Mouse (Mus musculus): Measurements from ENCODE around the gene Ift22. TPM values are rescaled to one million over a fixed set of nuclear protein-coding genes. Genes with fewer than 3 reads are reported as not detected.

Ift22 gene
- polyA plus RNA-seq, 1 experiment from 2014 or later, result 106 TPM

- H3K36me3 ChIP-seq, result peaks cover 7% of the 10 kb centered on the region; the same call in 1 of the 2 replicates
- no peaks in the 10 kb centered on the region for H3K27me3 ChIP-seq
- no peak overlapping the region for H3K27ac ChIP-seq
- peaks cover 22% of the 10 kb centered on the region for H3K4me1 ChIP-seq
- 92% methylated on average over 4 of the region's 4 CpGs for WGBS
- H3K4me3 ChIP-seq, result no peak overlapping the region
- H3K4me2 ChIP-seq (replicated peaks), result no peak overlapping the region
- H3K9ac ChIP-seq, result no peak overlapping the region
- ATAC-seq (ENCODE audit: low FRiP score), result no peak
- H3K9me3 ChIP-seq (replicated peaks), result no peaks in the 10 kb centered on the region
Observed at GRCm38 (mm10) chr5:136955622-136956021, 47.7 kb downstream of the Ift22 start.

- no peak overlapping the region for H3K4me2 ChIP-seq (replicated peaks)
- no peak overlapping the region for H3K9ac ChIP-seq
- no peak for ATAC-seq (ENCODE audit: low FRiP score)
- WGBS, result 89% methylated on average over 1 of the region's 1 CpGs
- H3K4me3 ChIP-seq, result no peak overlapping the region
- peaks cover 32% of the 10 kb centered on the region for H3K4me1 ChIP-seq
- no peak overlapping the region for H3K27ac ChIP-seq
- peaks cover 7% of the 10 kb centered on the region; the same call in 1 of the 2 replicates for H3K36me3 ChIP-seq
- H3K27me3 ChIP-seq, result no peaks in the 10 kb centered on the region
- no peaks in the 10 kb centered on the region for H3K9me3 ChIP-seq (replicated peaks)
Observed at GRCm38 (mm10) chr5:136957250-136957649, 49.3 kb downstream of the Ift22 start.

GRCm38 (mm10) chr5:136958991-136959605 lies 51.1 kb downstream of the Ift22 start:
- no peaks in the 10 kb centered on the region for H3K9me3 ChIP-seq (replicated peaks)
- no peak for ATAC-seq (ENCODE audit: low FRiP score)
- H3K27me3 ChIP-seq, result no peaks in the 10 kb centered on the region
- peaks cover 36% of the 10 kb centered on the region for H3K4me1 ChIP-seq
- H3K27ac ChIP-seq, result no peak overlapping the region
- no peak overlapping the region for H3K4me3 ChIP-seq
- 71% methylated on average over 5 of the region's 5 CpGs for WGBS
- H3K36me3 ChIP-seq, result peaks cover 17% of the 10 kb centered on the region
- no peak overlapping the region for H3K4me2 ChIP-seq (replicated peaks)
- H3K9ac ChIP-seq, result no peak overlapping the region

GRCm38 (mm10) chr5:136960053-136960452 lies 52.1 kb downstream of the Ift22 start:
- no peak for ATAC-seq (ENCODE audit: low FRiP score)
- Histone ChIP-seq H3K9ac (no peak overlapping the region), H3K27ac (no peak overlapping the region), H3K4me2 (replicated peaks) (no peak overlapping the region), H3K36me3 (peaks cover 27% of the 10 kb centered on the region), H3K4me3 (no peak overlapping the region), H3K4me1 (peaks cover 27% of the 10 kb centered on the region), H3K27me3 (no peaks in the 10 kb centered on the region), H3K9me3 (replicated peaks) (no peaks in the 10 kb centered on the region)
- 93% methylated on average over 6 of the region's 6 CpGs for WGBS

GRCm38 (mm10) chr5:136961334-136961982 lies 53.5 kb downstream of the Ift22 start:
- H3K9ac ChIP-seq, result peak overlapping the region; percentile 65
- H3K27ac ChIP-seq, result peak overlapping the region; percentile 76
- ATAC-seq (ENCODE audit: low FRiP score), result peak; percentile 60
- H3K4me2 ChIP-seq (replicated peaks), result peak overlapping the region; percentile 59
- no peaks in the 10 kb centered on the region for H3K9me3 ChIP-seq (replicated peaks)
- WGBS, result 26% methylated on average over 5 of the region's 5 CpGs
- H3K36me3 ChIP-seq, result peaks cover 41% of the 10 kb centered on the region
- peaks cover 18% of the 10 kb centered on the region for H3K4me1 ChIP-seq
- peak overlapping the region; percentile 51 for H3K4me3 ChIP-seq
- H3K27me3 ChIP-seq, result no peaks in the 10 kb centered on the region

GRCm38 (mm10) chr5:136961983-136962461 lies 54.1 kb downstream of the Ift22 start:
- H3K9me3 ChIP-seq (replicated peaks), result no peaks in the 10 kb centered on the region
- under 1% methylated on average over 20 of the region's 20 CpGs for WGBS
- peak overlapping the region; percentile 51 for H3K4me3 ChIP-seq
- H3K27me3 ChIP-seq, result no peaks in the 10 kb centered on the region
- H3K4me2 ChIP-seq (replicated peaks), result peak overlapping the region; percentile 59
- peaks cover 41% of the 10 kb centered on the region for H3K36me3 ChIP-seq
- peak overlapping the region; percentile 65 for H3K9ac ChIP-seq
- peak overlapping the region; percentile 76 for H3K27ac ChIP-seq
- H3K4me1 ChIP-seq, result peaks cover 18% of the 10 kb centered on the region
- peak; percentile 93 for ATAC-seq (ENCODE audit: low FRiP score)

GRCm38 (mm10) chr5:136962501-136962900 lies 54.6 kb downstream of the Ift22 start:
- H3K9me3 ChIP-seq (replicated peaks), result no peaks in the 10 kb centered on the region
- no peaks in the 10 kb centered on the region for H3K27me3 ChIP-seq
- 2% methylated on average over 10 of the region's 10 CpGs for WGBS
- H3K4me1 ChIP-seq, result peaks cover 18% of the 10 kb centered on the region
- H3K36me3 ChIP-seq, result peaks cover 38% of the 10 kb centered on the region
- peak overlapping the region; percentile 76 for H3K27ac ChIP-seq
- peak overlapping the region; percentile 59 for H3K4me2 ChIP-seq (replicated peaks)
- peak overlapping the region; percentile 51 for H3K4me3 ChIP-seq
- peak; percentile 69 for ATAC-seq (ENCODE audit: low FRiP score)
- H3K9ac ChIP-seq, result peak overlapping the region; percentile 65

- peak overlapping the region; percentile 51 for H3K4me3 ChIP-seq
- peaks cover 39% of the 10 kb centered on the region for H3K36me3 ChIP-seq
- 67% methylated on average over 8 of the region's 8 CpGs for WGBS
- H3K4me2 ChIP-seq (replicated peaks), result peak overlapping the region; percentile 59
- no peaks in the 10 kb centered on the region for H3K9me3 ChIP-seq (replicated peaks)
- H3K27me3 ChIP-seq, result no peaks in the 10 kb centered on the region
- peaks cover 18% of the 10 kb centered on the region for H3K4me1 ChIP-seq
- no peak for ATAC-seq (ENCODE audit: low FRiP score)
- H3K27ac ChIP-seq, result peak overlapping the region; percentile 76; the same call in 1 of the 2 replicates
- peak overlapping the region; percentile 65 for H3K9ac ChIP-seq
Observed at GRCm38 (mm10) chr5:136962966-136963540, 55.1 kb downstream of the Ift22 start.

Other genes starting within 250 kb of the Ift22 start
- not detected in 2 replicates for gene Myl10, start 215.0 kb upstream of the Ift22 start, polyA plus RNA-seq (2016; fragmentation: Nextera tagmentation; extraction: Ambion mirVana)
- 115 and 124 TPM in 2 replicates for gene Col26a1, start 24.9 kb upstream of the Ift22 start, polyA plus RNA-seq (2016; fragmentation: Nextera tagmentation; extraction: Ambion mirVana)
- gene Fis1, start 45.1 kb downstream of the Ift22 start, polyA plus RNA-seq (2016; fragmentation: Nextera tagmentation; extraction: Ambion mirVana), result 294 and 324 TPM in 2 replicates
- 0.25 and 0.28 TPM in 2 replicates for gene Cldn15, start 58.5 kb downstream of the Ift22 start, polyA plus RNA-seq (2016; fragmentation: Nextera tagmentation; extraction: Ambion mirVana)
- gene Plod3, start 78.9 kb downstream of the Ift22 start, polyA plus RNA-seq (2016; fragmentation: Nextera tagmentation; extraction: Ambion mirVana), result 43.3 and 44.7 TPM in 2 replicates
- gene Znhit1, start 79.9 kb downstream of the Ift22 start, polyA plus RNA-seq (2016; fragmentation: Nextera tagmentation; extraction: Ambion mirVana), result 101 and 103 TPM in 2 replicates
- gene Vgf, start 118.2 kb downstream of the Ift22 start, polyA plus RNA-seq (2016; fragmentation: Nextera tagmentation; extraction: Ambion mirVana), result 1.4 and 2.1 TPM in 2 replicates
- gene Ap1s1, start 138.0 kb downstream of the Ift22 start, polyA plus RNA-seq (2016; fragmentation: Nextera tagmentation; extraction: Ambion mirVana), result 183 and 186 TPM in 2 replicates
- 0.10 TPM in 1 of 2 replicates, not detected in the other for gene Serpine1, start 164.1 kb downstream of the Ift22 start, polyA plus RNA-seq (2016; fragmentation: Nextera tagmentation; extraction: Ambion mirVana)
- gene Trim56, start 208.1 kb downstream of the Ift22 start, polyA plus RNA-seq (2016; fragmentation: Nextera tagmentation; extraction: Ambion mirVana), result 4.2 and 5.7 TPM in 2 replicates
- gene Muc3, start 241.2 kb downstream of the Ift22 start, polyA plus RNA-seq (2016; fragmentation: Nextera tagmentation; extraction: Ambion mirVana), result not detected in 2 replicates

Measured in hindbrain, embryonic 12.5 days (tissue).